Mouse (Mus musculus) kidney, postnatal 25 days (tissue): ENCODE results near the gene Thsd4.

Experiments
- DNase-seq, 2 experiments: peaks; one replicate each; pipeline ENCODE4 v3.0.0; 2021; ENCODE audit warnings: mixed read lengths in 2 of 2

Gene Thsd4

GRCm38 (mm10) chr9:60056131-60056530 is 465.7 kb downstream of the Thsd4 start:
- peak in 1 of 2 experiments; percentile 3 for DNase-seq

- no peak for DNase-seq
Observed at GRCm38 (mm10) chr9:60054951-60055350, 466.9 kb downstream of the Thsd4 start.

- no peak for DNase-seq
Observed at GRCm38 (mm10) chr9:60053117-60053516, 468.7 kb downstream of the Thsd4 start.

GRCm38 (mm10) chr9:60052415-60052814 is 469.4 kb downstream of the Thsd4 start:
- no peak for DNase-seq

- no peak for DNase-seq
Observed at GRCm38 (mm10) chr9:60043175-60043574, 478.7 kb downstream of the Thsd4 start.

GRCm38 (mm10) chr9:60034883-60035282 is 487.0 kb downstream of the Thsd4 start:
- DNase-seq = no peak

GRCm38 (mm10) chr9:60027234-60027633 is 494.6 kb downstream of the Thsd4 start:
- DNase-seq = no peak

- no peak for DNase-seq
Observed at GRCm38 (mm10) chr9:60026795-60027194, 495.1 kb downstream of the Thsd4 start.

- no peak for DNase-seq
Observed at GRCm38 (mm10) chr9:60025919-60026318, 495.9 kb downstream of the Thsd4 start.

GRCm38 (mm10) chr9:60024971-60025370 is 496.9 kb downstream of the Thsd4 start:
- DNase-seq = no peak

- no peak for DNase-seq
Observed at GRCm38 (mm10) chr9:60024545-60024944, 497.3 kb downstream of the Thsd4 start.

GRCm38 (mm10) chr9:60022331-60022730 is 499.5 kb downstream of the Thsd4 start:
- peak in 1 of 2 experiments; percentile 3 for DNase-seq

- no peak for DNase-seq
Observed at GRCm38 (mm10) chr9:60020444-60020843, 501.4 kb downstream of the Thsd4 start.

GRCm38 (mm10) chr9:60010285-60010684 is 511.6 kb downstream of the Thsd4 start:
- DNase-seq = no peak

- peak in 1 of 2 experiments; percentile 36 for DNase-seq
Observed at GRCm38 (mm10) chr9:60008936-60009335, 512.9 kb downstream of the Thsd4 start.

GRCm38 (mm10) chr9:60002323-60002722 is 519.5 kb downstream of the Thsd4 start:
- no peak for DNase-seq

- DNase-seq = no peak
Observed at GRCm38 (mm10) chr9:60001444-60001843, 520.4 kb downstream of the Thsd4 start.

GRCm38 (mm10) chr9:59997725-59998124 is 524.1 kb downstream of the Thsd4 start:
- DNase-seq = no peak

- no peak for DNase-seq
Observed at GRCm38 (mm10) chr9:59991407-59991806, 530.4 kb downstream of the Thsd4 start.

GRCm38 (mm10) chr9:59989864-59990263 is 532.0 kb downstream of the Thsd4 start:
- peak; percentile 40 to 78 for DNase-seq

- no peak for DNase-seq
Observed at GRCm38 (mm10) chr9:59985900-59986572, 535.8 kb downstream of the Thsd4 start.

- no peak for DNase-seq
Observed at GRCm38 (mm10) chr9:59981116-59981515, 540.7 kb downstream of the Thsd4 start.

- peak in 1 of 2 experiments; percentile 42 for DNase-seq
Observed at GRCm38 (mm10) chr9:59971263-59971662, 550.6 kb downstream of the Thsd4 start.

- DNase-seq = peak; percentile 65 to 72
Observed at GRCm38 (mm10) chr9:59969383-59969782, 552.5 kb downstream of the Thsd4 start.

GRCm38 (mm10) chr9:59965046-59965445 is 556.8 kb downstream of the Thsd4 start:
- no peak for DNase-seq
